Mouse (Mus musculus) sigmoid colon, adult 10 weeks (tissue): ENCODE data around the gene Sod3. TPM values are rescaled to one million over a fixed set of nuclear protein-coding genes. Genes with fewer than 3 reads are reported as not detected.

ENCODE experiments used
- polyA plus RNA-seq: library from polyadenylated mRNA; stranded (reverse); fragments of 350-450 nt; fragmentation: Illumina TruSeq; extraction: RNeasy Lipid Tissue Mini Kit (QIAGEN cat#74804); gene quantifications from one replicate; pipeline ENCODE4 v1.2.3, GENCODE M21; 2014; ENCODE audit warnings: low read depth, low replicate concordance

Sod3 gene
- 2.5 TPM for polyA plus RNA-seq

GRCm38 (mm10) chr5:52363468-52364150, at the start of gene Sod3:
Gene Sod3 (plus strand): TSS chr5:52363791.

Other genes starting within 250 kb of the Sod3 start
- gene Dhx15, start 173.3 kb upstream of the Sod3 start, polyA plus RNA-seq = 348 TPM
- gene Ccdc149, start 107.7 kb downstream of the Sod3 start, polyA plus RNA-seq = 10.8 TPM
- 1.5 TPM for gene Lgi2, start 202.7 kb downstream of the Sod3 start, polyA plus RNA-seq